Mouse (Mus musculus): Measurements from ENCODE around the gene Stag1. TPM values are rescaled to one million over a fixed set of nuclear protein-coding genes. Genes with fewer than 3 reads are reported as not detected.

The Stag1 gene
- polyA plus RNA-seq, 1 experiment from 2014 or later, result 16.8 TPM

DNA sequence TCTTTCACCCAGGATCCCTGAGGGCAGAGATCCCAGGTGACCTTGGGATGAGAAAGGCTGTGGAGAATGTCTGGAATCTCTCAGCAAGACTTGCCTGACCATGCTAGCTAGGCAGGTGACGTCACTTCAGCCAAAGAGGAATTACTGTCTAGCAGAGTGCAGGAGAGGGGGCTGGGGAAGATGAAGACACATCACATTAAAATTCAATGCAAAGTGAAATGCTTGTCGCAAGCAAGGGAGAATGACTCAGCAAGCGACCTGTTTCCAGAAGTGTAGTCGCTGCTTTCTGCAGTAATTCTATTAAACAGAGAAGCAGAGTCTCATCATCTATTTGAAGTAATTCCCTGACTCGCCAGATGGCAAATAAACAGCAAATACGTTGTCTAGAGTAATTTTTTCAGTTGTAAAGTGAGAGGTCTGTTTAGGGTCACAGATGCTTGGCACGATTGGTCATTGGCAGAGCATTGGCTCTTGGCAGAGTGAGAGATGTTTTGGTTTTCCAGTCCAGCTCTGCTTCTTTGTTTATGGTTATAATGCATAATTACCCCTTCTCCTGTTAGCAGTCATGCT, 8.5 kb downstream of the Stag1 start:
- H3K4me1 ChIP-seq (replicated peaks), result no peaks in the 10 kb centered on the region
- H3K4me3 ChIP-seq (replicated peaks), result no peak overlapping the region
- H3K27me3 ChIP-seq, result no peaks in the 10 kb centered on the region
- no peak for ATAC-seq (ENCODE audit: insufficient read depth)
- H3K9me3 ChIP-seq (replicated peaks), result no peaks in the 10 kb centered on the region
- H3K9ac ChIP-seq, result no peak overlapping the region
- 42% methylated on average over 7 of the region's 7 CpGs for WGBS (ENCODE audit: insufficient replicate concordance)
- H3K36me3 ChIP-seq (replicated peaks), result no peaks in the 10 kb centered on the region
- H3K4me2 ChIP-seq, result no peak overlapping the region
- no peak overlapping the region for H3K27ac ChIP-seq (replicated peaks)

- no peak for ATAC-seq (ENCODE audit: insufficient read depth)
- WGBS (ENCODE audit: insufficient replicate concordance), result 59% methylated on average over 3 of the region's 3 CpGs
- no peaks in the 10 kb centered on the region for H3K36me3 ChIP-seq (replicated peaks)
- no peak overlapping the region for H3K27ac ChIP-seq (replicated peaks)
- no peak overlapping the region for H3K4me3 ChIP-seq (replicated peaks)
- no peaks in the 10 kb centered on the region for H3K4me1 ChIP-seq (replicated peaks)
- H3K4me2 ChIP-seq, result no peak overlapping the region
- no peaks in the 10 kb centered on the region for H3K27me3 ChIP-seq
- no peaks in the 10 kb centered on the region for H3K9me3 ChIP-seq (replicated peaks)
- H3K9ac ChIP-seq, result no peak overlapping the region
Measured at GRCm38 (mm10) chr9:100613501-100614071, 16.0 kb downstream of the Stag1 start.

- H3K4me2 ChIP-seq, result no peak overlapping the region
- WGBS (ENCODE audit: insufficient replicate concordance), result 66% methylated on average over 11 of the region's 11 CpGs
Measured at GRCm38 (mm10) chr9:100616947-100617346, 19.3 kb downstream of the Stag1 start.

DNA sequence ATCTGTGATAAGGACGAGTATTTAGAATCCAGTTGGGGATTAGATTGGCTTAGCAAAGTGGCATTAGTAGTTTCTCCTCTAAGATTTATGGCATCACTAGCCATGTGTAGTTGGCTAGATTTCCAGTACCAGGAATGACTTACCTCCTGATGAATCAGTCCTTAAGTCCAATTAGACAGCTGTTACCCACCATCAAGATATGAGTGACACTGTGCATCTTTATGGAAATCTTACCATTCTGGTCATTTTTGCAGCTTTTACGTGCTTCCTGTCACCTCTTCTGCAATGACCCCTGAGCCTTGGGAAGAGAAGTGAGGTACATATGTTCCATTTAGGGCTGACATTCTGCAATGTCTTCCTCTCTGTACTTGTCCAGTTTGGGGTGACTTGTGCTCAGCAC, 28.7 kb downstream of the Stag1 start:
- H3K27me3 ChIP-seq, result no peaks in the 10 kb centered on the region
- H3K4me3 ChIP-seq (replicated peaks), result no peak overlapping the region
- H3K36me3 ChIP-seq (replicated peaks), result no peaks in the 10 kb centered on the region
- no peaks in the 10 kb centered on the region for H3K9me3 ChIP-seq (replicated peaks)
- 43% methylated on average over 2 of the region's 2 CpGs for WGBS (ENCODE audit: insufficient replicate concordance)
- no peaks in the 10 kb centered on the region for H3K4me1 ChIP-seq (replicated peaks)
- no peak overlapping the region for H3K4me2 ChIP-seq
- H3K27ac ChIP-seq (replicated peaks), result no peak overlapping the region
- no peak for ATAC-seq (ENCODE audit: insufficient read depth)
- no peak overlapping the region for H3K9ac ChIP-seq

More at GRCm38 (mm10) chr9:100616947-100617346, 19.3 kb downstream of the Stag1 start:
- Histone ChIP-seq H3K27me3 (no peaks in the 10 kb centered on the region), H3K4me3 (replicated peaks) (no peak overlapping the region), H3K4me1 (replicated peaks) (no peaks in the 10 kb centered on the region), H3K27ac (replicated peaks) (no peak overlapping the region), H3K9me3 (replicated peaks) (no peaks in the 10 kb centered on the region), H3K36me3 (replicated peaks) (no peaks in the 10 kb centered on the region), H3K9ac (no peak overlapping the region)
- no peak for ATAC-seq (ENCODE audit: insufficient read depth)

GRCm38 (mm10) chr9:100640754-100641153, 43.2 kb downstream of the Stag1 start:
- no peak for ATAC-seq (ENCODE audit: insufficient read depth)
- Histone ChIP-seq H3K9me3 (replicated peaks) (no peaks in the 10 kb centered on the region), H3K9ac (no peak overlapping the region), H3K4me2 (no peak overlapping the region), H3K4me3 (replicated peaks) (no peak overlapping the region), H3K4me1 (replicated peaks) (peaks cover 19% of the 10 kb centered on the region), H3K27me3 (no peaks in the 10 kb centered on the region), H3K27ac (replicated peaks) (no peak overlapping the region), H3K36me3 (replicated peaks) (no peaks in the 10 kb centered on the region)
- WGBS (ENCODE audit: insufficient replicate concordance), result 77% methylated on average over 2 of the region's 2 CpGs

GRCm38 (mm10) chr9:100641391-100642085, 43.9 kb downstream of the Stag1 start:
- Histone ChIP-seq H3K4me1 (replicated peaks) (peaks cover 23% of the 10 kb centered on the region), H3K27ac (replicated peaks) (peak overlapping the region; percentile 98; the same call in 1 of the 2 replicates), H3K27me3 (no peaks in the 10 kb centered on the region), H3K4me3 (replicated peaks) (peak overlapping the region; percentile 97), H3K9me3 (replicated peaks) (no peaks in the 10 kb centered on the region), H3K36me3 (replicated peaks) (no peaks in the 10 kb centered on the region), H3K4me2 (peak overlapping the region; percentile 85), H3K9ac (peak overlapping the region; percentile 82; the same call in 1 of the 2 replicates)
- ATAC-seq (ENCODE audit: insufficient read depth), result no peak
- 77% methylated on average over 6 of the region's 6 CpGs for WGBS (ENCODE audit: insufficient replicate concordance)

DNA sequence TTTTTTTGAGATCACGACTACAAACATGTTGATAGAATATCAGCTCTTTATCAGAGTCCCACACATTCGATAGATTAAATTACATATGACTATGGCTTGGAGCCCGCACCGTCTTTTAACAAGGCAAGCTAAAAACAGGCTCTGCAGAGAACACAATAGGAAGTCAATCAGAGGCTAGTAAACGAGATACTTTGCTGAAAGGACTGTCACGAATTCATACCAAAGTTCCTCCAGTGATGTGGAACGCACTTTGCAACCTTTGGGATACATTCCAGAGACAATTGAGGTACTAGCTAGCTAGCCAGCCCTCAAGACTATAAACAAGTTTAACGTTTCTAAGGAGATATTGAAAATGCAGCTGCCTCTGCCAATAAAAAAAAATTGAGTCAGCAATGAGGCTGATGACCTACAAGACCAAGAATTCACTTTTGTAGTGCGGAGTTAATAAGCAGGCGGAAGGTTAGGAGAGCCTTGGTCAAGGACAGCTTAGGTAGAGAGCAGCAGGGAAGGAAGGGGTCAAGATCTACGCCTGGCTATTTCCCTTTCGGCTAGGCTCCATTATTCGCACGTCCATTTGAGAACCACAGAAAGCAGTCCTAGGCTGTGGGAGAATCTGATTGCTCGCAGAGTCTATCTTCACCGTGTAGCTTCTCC, 44.7 kb downstream of the Stag1 start:
- Histone ChIP-seq H3K27ac (replicated peaks) (peak overlapping the region; percentile 98), H3K36me3 (replicated peaks) (no peaks in the 10 kb centered on the region), H3K9ac (peak overlapping the region; percentile 82), H3K4me1 (replicated peaks) (peaks cover 31% of the 10 kb centered on the region), H3K27me3 (no peaks in the 10 kb centered on the region), H3K4me2 (peak overlapping the region; percentile 85), H3K9me3 (replicated peaks) (no peaks in the 10 kb centered on the region), H3K4me3 (replicated peaks) (peak overlapping the region; percentile 97)
- WGBS (ENCODE audit: insufficient replicate concordance), result under 1% methylated on average over 16 of the region's 16 CpGs
- ATAC-seq (ENCODE audit: insufficient read depth), result no peak

DNA sequence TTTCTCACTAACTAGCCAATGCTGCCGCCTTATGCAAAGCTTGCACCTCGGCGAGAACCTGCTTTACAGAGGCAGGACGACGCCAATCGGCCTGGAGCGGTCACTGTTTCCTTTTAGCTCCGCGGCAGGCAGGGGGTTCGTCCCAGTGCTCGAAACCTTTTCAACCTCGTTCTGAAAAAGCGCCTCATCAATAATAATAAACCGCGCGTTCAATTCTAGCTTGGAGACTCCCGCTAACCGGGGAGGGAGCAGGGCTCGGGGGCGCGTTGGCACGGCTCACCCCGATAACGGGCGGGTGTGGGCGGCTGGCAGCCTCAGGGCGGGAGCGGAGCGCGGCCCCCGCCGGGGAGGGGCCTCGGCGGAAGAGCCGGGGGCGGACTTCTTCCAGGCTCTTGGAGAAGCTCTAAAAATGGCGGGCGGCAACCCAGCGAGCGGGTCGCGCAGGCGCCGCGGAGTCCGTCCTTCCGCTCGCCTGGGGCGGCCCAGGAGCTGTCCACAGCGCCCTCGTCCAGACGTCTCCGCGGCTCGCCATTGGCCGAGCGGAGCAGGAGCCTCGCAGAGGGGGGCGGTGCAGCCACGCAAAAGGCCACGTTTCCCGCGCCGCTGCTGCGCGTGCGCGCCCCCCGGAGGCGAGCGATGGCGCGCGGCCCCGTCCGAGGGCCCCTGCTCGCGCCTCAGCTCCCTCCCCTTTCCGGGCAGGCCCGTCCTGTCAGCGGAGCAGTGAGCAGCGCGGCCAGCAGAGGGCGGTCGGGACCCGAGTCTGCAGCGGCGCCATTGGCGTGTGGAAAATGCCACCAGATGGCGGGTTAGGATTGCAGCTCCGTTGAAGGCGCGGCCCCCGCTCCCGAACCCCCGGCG, 45.5 kb downstream of the Stag1 start:
- H3K9ac ChIP-seq, result peak overlapping the region; percentile 96
- peaks cover 37% of the 10 kb centered on the region for H3K4me1 ChIP-seq (replicated peaks)
- no peaks in the 10 kb centered on the region for H3K27me3 ChIP-seq
- ATAC-seq (ENCODE audit: insufficient read depth), result peak; percentile 95
- H3K4me2 ChIP-seq, result peak overlapping the region; percentile 85
- H3K36me3 ChIP-seq (replicated peaks), result no peaks in the 10 kb centered on the region
- H3K4me3 ChIP-seq (replicated peaks), result peak overlapping the region; percentile 97
- peak overlapping the region; percentile 98 for H3K27ac ChIP-seq (replicated peaks)
- no peaks in the 10 kb centered on the region for H3K9me3 ChIP-seq (replicated peaks)
- under 1% methylated on average over 96 of the region's 97 CpGs for WGBS (ENCODE audit: insufficient replicate concordance)

- no peaks in the 10 kb centered on the region for H3K27me3 ChIP-seq
Measured at GRCm38 (mm10) chr9:100644071-100644771, 46.6 kb downstream of the Stag1 start.

More at GRCm38 (mm10) chr9:100644071-100644771, 46.6 kb downstream of the Stag1 start:
- Histone ChIP-seq H3K4me3 (replicated peaks) (peak overlapping the region; percentile 97), H3K4me2 (peak overlapping the region; percentile 85), H3K27ac (replicated peaks) (peak overlapping the region; percentile 98), H3K9me3 (replicated peaks) (no peaks in the 10 kb centered on the region), H3K9ac (peak overlapping the region; percentile 96), H3K36me3 (replicated peaks) (no peaks in the 10 kb centered on the region), H3K4me1 (replicated peaks) (peaks cover 38% of the 10 kb centered on the region)
- WGBS (ENCODE audit: insufficient replicate concordance), result under 1% methylated on average over 59 of the region's 64 CpGs
- peak; percentile 40 for ATAC-seq (ENCODE audit: insufficient read depth)
